Mouse (Mus musculus): ENCODE measurements around the gene Pik3r2.

DNA sequence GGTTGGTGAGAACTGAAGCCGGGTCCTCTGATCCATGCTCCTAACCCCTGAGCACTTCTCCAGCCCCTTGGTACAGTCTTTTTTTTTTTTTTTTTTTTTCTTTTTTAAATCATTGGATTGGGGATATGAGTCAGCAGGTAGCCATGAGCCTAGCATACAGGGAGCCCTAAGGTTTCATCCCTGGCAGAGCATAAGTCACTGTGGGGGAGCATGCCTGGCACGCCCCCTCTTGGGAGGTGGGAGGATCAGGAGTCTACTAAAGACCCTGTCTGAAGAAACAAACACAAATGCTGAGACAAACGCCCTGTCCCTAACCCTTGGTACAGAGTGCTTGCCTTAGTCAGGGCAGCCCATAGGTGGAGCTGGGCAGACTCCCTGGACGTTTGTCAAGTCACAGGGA lies 35.5 kb upstream of the Pik3r2 start:
- TF ChIP-seq CTCF (IDR thresholded peaks at IDR 0.05; ENCODE audit: borderline replicate concordance, extremely low read depth, insufficient read depth, insufficient read length), result no peak
- TF ChIP-seq POLR2A (IDR thresholded peaks at IDR 0.05; ENCODE audit: borderline replicate concordance, extremely low read depth, insufficient read depth, insufficient read length, poor library complexity, severe bottlenecking), result no peak
